Mouse (Mus musculus) adrenal gland, postnatal 4 days (tissue): ENCODE measurements at regions not wholly inside any gene's neighbourhood (a gene's known extent, or its start where the extent isn't known, plus 50 kb on each side); places are given as distances from the start of the nearest gene placed in this dataset.

ENCODE experiments used
- DNase-seq, 2 experiments: peaks; one replicate each; pipeline ENCODE4 v3.0.0; 2021 to 2022; ENCODE audit warnings: low spot score in 2 of 2, mixed read lengths in 2 of 2

GRCm38 (mm10) chr3:52708301-52708700 is 308.7 kb downstream of the Cog6 start:
- DNase-seq = no peak

DNA sequence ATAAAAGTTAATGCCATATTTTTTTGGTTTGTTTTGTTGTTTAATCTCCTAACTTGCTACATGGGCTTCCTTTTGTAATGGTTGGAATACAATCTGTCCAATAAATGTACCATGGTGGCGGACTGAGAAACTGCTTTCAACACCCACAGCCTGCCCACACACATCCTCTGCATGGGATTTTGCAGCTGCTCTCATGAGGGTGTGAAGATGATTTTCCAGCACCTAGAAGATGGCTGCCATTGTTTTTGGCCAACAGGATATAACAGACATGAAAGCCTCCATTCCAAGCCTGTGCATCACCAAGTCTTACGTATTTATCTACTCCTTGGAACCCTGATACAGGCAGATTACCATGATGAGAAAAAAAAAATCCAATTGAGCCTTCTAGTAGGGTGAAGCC is 310.4 kb downstream of the Cog6 start:
- DNase-seq = no peak

DNA sequence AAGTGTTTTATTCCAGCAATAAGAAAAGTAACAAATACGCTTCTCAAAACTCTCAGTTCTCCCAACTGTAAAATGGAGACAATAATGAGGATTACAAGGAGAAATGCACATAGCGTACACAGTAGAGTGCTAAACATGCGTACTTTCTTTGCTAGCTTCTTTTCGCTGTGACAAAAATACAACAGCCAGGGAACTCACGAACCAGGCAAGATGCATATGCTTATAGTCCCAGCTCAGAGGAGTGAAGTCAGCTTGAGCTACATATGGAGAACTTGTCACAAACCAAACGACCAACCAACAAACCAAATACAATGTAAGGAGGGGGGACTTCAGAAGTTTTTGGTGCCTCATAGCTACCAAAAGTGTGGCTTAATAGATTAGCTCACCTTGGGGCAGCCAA is 313.3 kb downstream of the Cog6 start:
- no peak for DNase-seq

DNA sequence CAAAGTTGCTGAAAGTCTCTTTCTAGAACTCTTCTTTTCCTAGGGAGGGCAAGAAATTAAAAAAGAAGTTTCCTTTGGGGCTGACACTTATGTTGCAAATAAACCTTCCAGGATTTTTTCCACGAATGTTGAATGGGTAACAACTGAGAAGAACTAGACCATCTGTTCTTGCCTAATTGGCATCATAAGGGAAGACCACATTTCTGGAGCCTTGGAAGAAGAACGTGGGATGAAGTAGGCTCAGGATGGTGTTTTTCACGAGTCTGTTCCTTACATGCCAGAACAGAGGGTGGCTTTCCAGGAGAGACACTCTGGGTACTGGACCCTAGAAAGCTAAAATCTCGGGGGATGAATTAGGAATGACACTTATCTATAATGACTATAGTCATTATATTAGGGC is 314.1 kb downstream of the Cog6 start:
- DNase-seq = no peak

DNA sequence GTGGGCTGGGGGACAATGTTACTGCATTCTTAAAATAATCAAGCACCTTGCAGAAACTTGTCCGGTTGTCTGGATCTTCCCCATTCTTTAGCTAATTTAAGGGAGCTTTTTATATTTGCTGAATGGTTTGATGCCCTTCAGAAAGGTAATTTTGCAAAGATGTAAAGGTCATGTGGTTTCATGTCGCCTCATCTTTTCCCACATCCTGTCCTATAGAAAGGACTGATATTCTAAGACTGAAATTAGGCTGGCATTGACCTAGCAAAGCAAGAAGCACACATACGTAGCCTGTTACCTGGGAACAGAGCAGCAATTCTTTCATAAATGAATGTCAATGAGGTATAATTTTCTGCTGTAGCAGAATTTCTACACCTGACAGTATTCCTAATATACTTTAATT is 315.4 kb downstream of the Cog6 start:
- DNase-seq = no peak

DNA sequence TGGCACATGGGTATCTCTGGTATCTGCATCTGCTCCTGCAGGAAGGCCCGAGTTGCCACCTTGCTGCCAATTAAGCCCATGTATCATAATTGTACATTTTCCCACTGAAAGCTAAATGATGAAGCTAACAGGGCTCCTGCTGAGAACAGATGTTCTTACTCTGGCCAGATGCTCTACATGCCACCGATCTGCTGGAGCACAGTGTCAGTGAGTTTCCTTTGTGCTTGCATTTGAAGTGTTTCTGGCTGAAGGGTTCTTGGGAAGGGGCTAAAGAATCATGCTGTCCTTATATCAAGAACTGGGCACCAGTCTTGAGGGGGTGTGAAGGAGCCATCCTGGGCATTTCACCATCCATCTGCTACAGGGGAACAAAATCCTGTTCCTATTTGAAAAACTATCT is 323.2 kb downstream of the Cog6 start:
- DNase-seq = no peak

GRCm38 (mm10) chr3:52685434-52686181 is 331.4 kb downstream of the Cog6 start:
- no peak for DNase-seq

DNA sequence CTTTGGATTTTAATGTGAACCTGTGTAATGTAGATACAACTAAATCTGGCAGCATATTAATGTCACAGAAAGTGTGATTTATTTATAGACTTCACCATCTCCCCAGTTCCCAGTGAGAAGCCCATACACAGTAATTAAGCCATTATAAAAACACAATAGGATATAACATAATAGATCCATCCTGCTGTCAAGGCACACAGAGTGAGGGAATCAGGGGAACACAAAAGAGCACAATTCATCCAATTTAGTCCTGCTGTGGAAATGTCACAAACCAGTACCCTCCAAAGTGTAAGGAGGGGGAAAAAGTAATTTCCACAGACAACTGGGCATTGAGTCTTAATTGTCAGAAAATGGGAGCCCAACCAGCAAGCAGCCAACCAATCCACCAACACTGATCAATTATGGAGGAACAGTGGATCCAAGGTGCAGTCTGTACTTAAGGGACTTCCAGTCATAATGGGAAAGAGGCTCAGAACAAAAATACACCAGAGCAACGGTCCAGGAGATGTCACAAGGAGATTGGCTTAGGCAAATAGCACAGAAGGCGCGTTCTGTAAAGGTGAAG is 336.1 kb downstream of the Cog6 start:
- no peak for DNase-seq

GRCm38 (mm10) chr3:52676886-52677670 is 340.0 kb downstream of the Cog6 start:
- DNase-seq = no peak

DNA sequence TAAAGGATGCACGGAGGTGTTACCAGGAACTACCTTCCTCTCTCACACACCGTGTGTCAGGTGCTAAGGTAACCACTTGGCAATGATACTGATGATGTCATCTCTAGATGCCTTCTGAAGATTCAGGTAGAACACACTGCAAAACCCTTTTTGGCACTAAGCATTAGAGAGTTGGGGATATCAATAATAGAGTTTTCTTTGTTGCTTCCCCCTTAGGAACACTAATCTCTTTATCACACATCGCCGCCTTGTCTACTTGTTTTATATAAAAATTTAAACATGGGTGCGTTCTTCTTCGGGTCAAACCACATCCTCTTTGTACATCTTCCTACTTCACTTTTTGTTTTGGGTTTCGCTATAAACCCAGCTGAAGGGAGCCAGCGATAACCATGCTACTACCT is 346.4 kb downstream of the Cog6 start:
- no peak for DNase-seq

- DNase-seq = no peak
Observed at GRCm38 (mm10) chr3:52663161-52663602, 353.9 kb downstream of the Cog6 start.

DNA sequence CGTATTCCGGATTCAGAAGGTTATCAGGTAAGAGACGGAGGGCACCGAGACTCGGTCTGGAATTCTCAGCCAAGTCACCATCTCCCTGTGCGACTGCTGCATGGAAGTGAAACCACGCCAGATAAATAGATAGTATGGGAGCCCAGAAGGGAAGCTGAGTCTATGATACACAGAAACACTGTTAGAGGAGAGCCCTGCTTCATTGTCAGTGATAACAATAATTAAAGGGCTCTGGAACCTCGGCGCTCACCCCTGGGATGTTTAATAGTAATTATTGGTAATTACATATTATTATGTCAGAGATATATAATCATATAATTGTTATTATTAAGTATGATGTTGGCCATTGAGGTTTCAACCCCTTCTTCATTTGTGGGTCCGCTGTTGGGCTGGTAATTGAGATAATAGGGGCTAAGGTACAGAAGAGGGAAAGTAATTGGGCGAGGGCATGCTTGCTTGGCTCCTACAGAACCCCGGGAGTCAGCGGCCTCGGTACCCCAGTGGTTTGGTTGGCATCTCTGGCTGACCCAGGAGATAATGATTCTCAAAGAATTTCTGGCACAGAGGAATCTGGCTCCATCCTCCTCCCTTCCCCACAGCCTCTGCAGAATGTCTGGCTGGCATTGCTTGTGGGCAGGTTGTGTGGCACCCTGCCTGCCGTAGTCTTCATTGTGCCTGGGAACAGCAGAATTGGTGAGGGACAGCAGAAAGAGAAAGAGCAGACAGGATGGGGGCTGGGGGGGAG is 354.7 kb downstream of the Cog6 start:
- no peak for DNase-seq

- no peak for DNase-seq
Observed at GRCm38 (mm10) chr3:52653006-52653405, 364.0 kb downstream of the Cog6 start.

DNA sequence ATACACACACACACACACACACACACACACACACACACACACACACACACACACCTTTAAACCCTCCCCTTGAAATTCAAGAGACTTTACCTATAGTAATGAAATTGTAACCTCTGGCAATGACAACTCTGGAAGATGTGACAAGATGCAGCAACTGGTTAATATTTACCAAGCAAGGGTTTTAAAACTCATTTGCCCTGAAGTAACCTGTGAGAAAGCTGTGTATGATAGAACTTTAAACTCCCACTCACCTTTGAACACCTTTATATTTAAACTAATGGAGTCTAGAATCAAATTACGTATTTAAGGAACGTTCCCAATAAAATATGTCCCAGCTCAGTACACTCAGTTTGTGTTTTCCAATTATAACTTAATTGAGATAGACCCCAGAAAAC is 364.6 kb downstream of the Cog6 start:
- DNase-seq = no peak

DNA sequence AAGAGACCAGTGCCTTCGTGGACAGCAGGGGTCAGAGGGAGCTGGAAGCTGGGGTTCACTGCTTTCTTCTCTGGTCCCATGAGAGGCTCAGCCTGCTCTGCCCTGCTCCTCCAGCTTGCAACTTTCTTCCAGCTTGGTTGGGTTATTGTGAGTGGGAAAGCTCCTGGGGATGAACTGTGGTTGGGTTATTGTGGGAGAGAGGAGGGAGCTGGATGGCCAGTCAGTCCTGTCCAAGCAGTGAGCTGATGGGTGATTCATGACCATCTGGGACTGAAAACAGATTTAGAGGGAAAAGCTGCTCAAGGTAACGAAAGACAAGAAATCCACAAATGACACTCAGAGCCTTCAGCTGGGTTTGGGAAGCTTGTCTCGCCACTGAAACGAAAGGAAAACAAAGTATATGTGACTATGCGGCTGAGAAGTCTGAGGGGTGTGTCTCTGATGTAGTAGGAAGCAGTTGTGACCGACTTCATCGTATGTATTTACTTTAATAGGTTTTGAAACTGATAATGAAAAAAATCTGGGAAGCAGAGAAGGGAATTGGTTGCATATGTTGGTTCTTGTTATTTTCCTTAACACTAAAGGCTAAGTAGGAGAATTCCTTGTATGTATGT is 365.1 kb downstream of the Cog6 start:
- DNase-seq = no peak

- no peak for DNase-seq
Observed at GRCm38 (mm10) chr3:52650071-52650470, 367.0 kb downstream of the Cog6 start.

- DNase-seq = no peak
Observed at GRCm38 (mm10) chr3:52648836-52649500, 368.1 kb downstream of the Cog6 start.

GRCm38 (mm10) chr3:52647900-52648299 is 369.1 kb downstream of the Cog6 start:
- no peak for DNase-seq

GRCm38 (mm10) chr3:52647161-52647692 is 369.8 kb downstream of the Cog6 start:
- DNase-seq = no peak

- no peak for DNase-seq
Observed at GRCm38 (mm10) chr3:52645156-52645555, 371.9 kb downstream of the Cog6 start.
